Mouse (Mus musculus): ENCODE results near the gene Mindy4b-ps. TPM values are rescaled to one million over a fixed set of nuclear protein-coding genes. Genes with fewer than 3 reads are reported as not detected.

Mindy4b-ps gene
- polyA plus RNA-seq, 1 experiment from 2014 or later = not detected

GRCm38 (mm10) chr3:58754361-58754760 lies 67.8 kb downstream of the Mindy4b-ps start:
- no peaks in the 10 kb centered on the region for H3K9me3 ChIP-seq (ENCODE audit: control insufficient read depth, low read length)
- H3K4me2 ChIP-seq = no peak overlapping the region
- H3K36me3 ChIP-seq (ENCODE audit: control insufficient read depth, insufficient read depth, low read length) = no peaks in the 10 kb centered on the region
- H3K27ac ChIP-seq (ENCODE audit: low read depth, low read length) = no peak overlapping the region
- H3K27me3 ChIP-seq (ENCODE audit: control insufficient read depth, insufficient read depth, low read length) = no peaks in the 10 kb centered on the region
- no peak overlapping the region for H3K4me3 ChIP-seq (ENCODE audit: low read depth, low read length)
- 87% methylated on average over 3 of the region's 3 CpGs for WGBS
- no peaks in the 10 kb centered on the region for H3K4me1 ChIP-seq (ENCODE audit: control insufficient read depth, insufficient read depth, low read length)
- H3K9ac ChIP-seq (ENCODE audit: low read length) = no peak overlapping the region
- ATAC-seq (ENCODE audit: low FRiP score) = no peak
- no peak for DNase-seq (ENCODE audit: low spot score, missing footprints)

GRCm38 (mm10) chr3:58751818-58752620 lies 70.1 kb downstream of the Mindy4b-ps start:
- Histone ChIP-seq H3K4me2 (no peak overlapping the region), H3K27me3 (ENCODE audit: control insufficient read depth, insufficient read depth, low read length) (no peaks in the 10 kb centered on the region), H3K4me3 (ENCODE audit: low read depth, low read length) (no peak overlapping the region), H3K27ac (ENCODE audit: low read depth, low read length) (no peak overlapping the region), H3K36me3 (ENCODE audit: control insufficient read depth, insufficient read depth, low read length) (no peaks in the 10 kb centered on the region), H3K9me3 (ENCODE audit: control insufficient read depth, low read length) (no peaks in the 10 kb centered on the region), H3K9ac (ENCODE audit: low read length) (no peak overlapping the region), H3K4me1 (ENCODE audit: control insufficient read depth, insufficient read depth, low read length) (no peaks in the 10 kb centered on the region)
- WGBS = 81% methylated on average over 8 of the region's 8 CpGs
- ATAC-seq (ENCODE audit: low FRiP score) (no peak), DNase-seq (ENCODE audit: low spot score, missing footprints) (no peak)

GRCm38 (mm10) chr3:58748724-58749123 lies 73.4 kb downstream of the Mindy4b-ps start:
- Histone ChIP-seq H3K27ac (ENCODE audit: low read depth, low read length) (no peak overlapping the region), H3K9me3 (ENCODE audit: control insufficient read depth, low read length) (no peaks in the 10 kb centered on the region), H3K36me3 (ENCODE audit: control insufficient read depth, insufficient read depth, low read length) (no peaks in the 10 kb centered on the region), H3K4me2 (no peak overlapping the region), H3K4me1 (ENCODE audit: control insufficient read depth, insufficient read depth, low read length) (no peaks in the 10 kb centered on the region), H3K9ac (ENCODE audit: low read length) (no peak overlapping the region), H3K4me3 (ENCODE audit: low read depth, low read length) (no peak overlapping the region), H3K27me3 (ENCODE audit: control insufficient read depth, insufficient read depth, low read length) (no peaks in the 10 kb centered on the region)
- ATAC-seq (ENCODE audit: low FRiP score) (peak; percentile 14; the same call in 1 of the 2 replicates), DNase-seq (ENCODE audit: low spot score, missing footprints) (no peak)

- no peak overlapping the region for H3K4me2 ChIP-seq
- H3K4me1 ChIP-seq (ENCODE audit: control insufficient read depth, insufficient read depth, low read length) = no peaks in the 10 kb centered on the region
- DNase-seq (ENCODE audit: low spot score, missing footprints) = no peak
- ATAC-seq (ENCODE audit: low FRiP score) = no peak
- H3K36me3 ChIP-seq (ENCODE audit: control insufficient read depth, insufficient read depth, low read length) = no peaks in the 10 kb centered on the region
- 83% methylated on average over 1 of the region's 1 CpGs for WGBS
- no peak overlapping the region for H3K9ac ChIP-seq (ENCODE audit: low read length)
- no peaks in the 10 kb centered on the region for H3K27me3 ChIP-seq (ENCODE audit: control insufficient read depth, insufficient read depth, low read length)
- no peak overlapping the region for H3K27ac ChIP-seq (ENCODE audit: low read depth, low read length)
- H3K9me3 ChIP-seq (ENCODE audit: control insufficient read depth, low read length) = no peaks in the 10 kb centered on the region
- no peak overlapping the region for H3K4me3 ChIP-seq (ENCODE audit: low read depth, low read length)
Measured at GRCm38 (mm10) chr3:58747924-58748323, 74.2 kb downstream of the Mindy4b-ps start.

- Histone ChIP-seq H3K36me3 (ENCODE audit: control insufficient read depth, insufficient read depth, low read length) (no peaks in the 10 kb centered on the region), H3K4me3 (ENCODE audit: low read depth, low read length) (no peak overlapping the region), H3K9me3 (ENCODE audit: control insufficient read depth, low read length) (no peaks in the 10 kb centered on the region), H3K27me3 (ENCODE audit: control insufficient read depth, insufficient read depth, low read length) (no peaks in the 10 kb centered on the region), H3K9ac (ENCODE audit: low read length) (no peak overlapping the region), H3K4me1 (ENCODE audit: control insufficient read depth, insufficient read depth, low read length) (peaks cover 5% of the 10 kb centered on the region; the same call in 1 of the 2 replicates), H3K27ac (ENCODE audit: low read depth, low read length) (no peak overlapping the region), H3K4me2 (no peak overlapping the region)
- WGBS = 74% methylated on average over 2 of the region's 2 CpGs
- DNase-seq (ENCODE audit: low spot score, missing footprints) (peak; percentile 70), ATAC-seq (ENCODE audit: low FRiP score) (no peak)
Measured at GRCm38 (mm10) chr3:58739536-58739935, 82.6 kb downstream of the Mindy4b-ps start.

Other genes with a start within 250 kb of the Mindy4b-ps start
- gene Selenot, start 245.7 kb downstream of the Mindy4b-ps start, polyA plus RNA-seq (2014; fragmentation: Nextera tagmentation; extraction: Ambion mirVana) = 29.3 and 30.9 TPM in 2 replicates
- gene Erich6, start 185.1 kb downstream of the Mindy4b-ps start, polyA plus RNA-seq (2014; fragmentation: Nextera tagmentation; extraction: Ambion mirVana) = 0.08 TPM in 1 of 2 replicates, not detected in the other
- gene Siah2, start 129.9 kb downstream of the Mindy4b-ps start, polyA plus RNA-seq (2014; fragmentation: Nextera tagmentation; extraction: Ambion mirVana) = 3.7 and 4.0 TPM in 2 replicates
- gene Clrn1, start 63.0 kb upstream of the Mindy4b-ps start, polyA plus RNA-seq (2014; fragmentation: Nextera tagmentation; extraction: Ambion mirVana) = 0.29 TPM in 1 of 2 replicates, not detected in the other
- gene Med12l, start 183.5 kb upstream of the Mindy4b-ps start, polyA plus RNA-seq (2014; fragmentation: Nextera tagmentation; extraction: Ambion mirVana) = 2.9 and 3.3 TPM in 2 replicates